Mouse (Mus musculus) intestine, embryonic 16.5 days (tissue): Measurements from ENCODE around the gene Tmem44. TPM values are rescaled to one million over a fixed set of nuclear protein-coding genes. Genes with fewer than 3 reads are reported as not detected.

ENCODE experiments used
- ATAC-seq: fragments of 200-750 bp; cut with Nextera tagmentation; 2 replicates; pipeline ENCODE4 v1.8.0; 2017; ENCODE audit warnings: moderate TSS enrichment, moderate library complexity
- H3K27ac ChIP-seq: fragments of 300-500 bp; sonication (generic); 2 replicates; pipeline ENCODE4 v1.5.1; 2014; ENCODE audit warnings: mild to moderate bottlenecking, low read length
- H3K27me3 ChIP-seq: fragments of 300-500 bp; sonication (generic); replicated peaks from 2 replicates; pipeline ENCODE4 v1.6.1; 2014; ENCODE audit warnings: low read length, control low read depth, mixed read lengths; ENCODE audit not compliant: control insufficient read depth, insufficient read depth
- H3K36me3 ChIP-seq: fragments of 300-500 bp; sonication (generic); 2 replicates; pipeline ENCODE4 v1.6.1; 2014; ENCODE audit warnings: low read length, control low read depth; ENCODE audit not compliant: control insufficient read depth, insufficient read depth
- H3K4me1 ChIP-seq: fragments of 300-500 bp; sonication (generic); 2 replicates; pipeline ENCODE4 v1.6.1; 2014; ENCODE audit warnings: low read length, control low read depth, mixed read lengths; ENCODE audit not compliant: control insufficient read depth, insufficient read depth
- H3K4me2 ChIP-seq: fragments of 300-500 bp; sonication (generic); 2 replicates; pipeline ENCODE4 v1.6.1; 2014; ENCODE audit warnings: low read depth, low read length, control low read depth
- H3K4me3 ChIP-seq: fragments of 300-500 bp; sonication (generic); 2 replicates; pipeline ENCODE4 v1.5.1; 2014; ENCODE audit warnings: mild to moderate bottlenecking, low read length
- H3K9ac ChIP-seq: fragments of 300-500 bp; sonication (generic); 2 replicates; pipeline ENCODE4 v1.6.1; 2014; ENCODE audit warnings: low read depth, low read length
- H3K9me3 ChIP-seq: fragments of 300-500 bp; sonication (generic); 2 replicates; pipeline ENCODE4 v1.6.1; 2016; ENCODE audit warnings: low read length, control low read depth; ENCODE audit not compliant: control insufficient read depth
- WGBS: fragments of 180-500 bp; shearing (Covaris S2); extraction: QIAGEN DNeasy Blood & Tissue Kit; methylation state at CpG from one replicate; pipeline ENCODE4 v1.1.7; 2014; 5-methylcytosine and 5-hydroxymethylcytosine counted together
- polyA plus RNA-seq: library from polyadenylated mRNA; unstranded; fragments of >200 nt; fragmentation: Nextera tagmentation; extraction: Ambion mirVana; gene quantifications from 2 replicates; pipeline ENCODE4 v1.2.1, GENCODE M21; 2015

Tmem44 gene
- polyA plus RNA-seq, 1 experiment from 2014 or later = 8.4 TPM

GRCm38 (mm10) chr16:30540107-30541001, 10.3 kb downstream of the Tmem44 start:
- peak; percentile 37; the same call in 1 of the 2 replicates for ATAC-seq
- H3K36me3 ChIP-seq = no peaks in the 10 kb centered on the region
- H3K9ac ChIP-seq = no peak overlapping the region
- H3K4me1 ChIP-seq = peaks cover 4% of the 10 kb centered on the region; the same call in 1 of the 2 replicates
- H3K4me3 ChIP-seq = no peak overlapping the region
- no peak overlapping the region for H3K27ac ChIP-seq
- H3K9me3 ChIP-seq = no peaks in the 10 kb centered on the region
- 71% methylated on average over 20 of the region's 20 CpGs for WGBS
- no peak overlapping the region for H3K4me2 ChIP-seq
- no peaks in the 10 kb centered on the region for H3K27me3 ChIP-seq

GRCm38 (mm10) chr16:30539433-30539832, 11.2 kb downstream of the Tmem44 start:
- Histone ChIP-seq H3K36me3 (no peaks in the 10 kb centered on the region), H3K4me1 (peaks cover 4% of the 10 kb centered on the region; the same call in 1 of the 2 replicates), H3K27ac (no peak overlapping the region), H3K9ac (no peak overlapping the region), H3K4me2 (no peak overlapping the region), H3K9me3 (no peaks in the 10 kb centered on the region), H3K27me3 (no peaks in the 10 kb centered on the region), H3K4me3 (no peak overlapping the region)
- no peak for ATAC-seq
- 21% methylated on average over 10 of the region's 10 CpGs for WGBS

GRCm38 (mm10) chr16:30535075-30535474, 15.6 kb downstream of the Tmem44 start:
- peaks cover 7% of the 10 kb centered on the region for H3K4me1 ChIP-seq
- 74% methylated on average over 1 of the region's 1 CpGs for WGBS
- H3K9ac ChIP-seq = no peak overlapping the region
- ATAC-seq = no peak
- H3K4me3 ChIP-seq = no peak overlapping the region
- H3K27ac ChIP-seq = no peak overlapping the region
- H3K27me3 ChIP-seq = no peaks in the 10 kb centered on the region
- H3K4me2 ChIP-seq = no peak overlapping the region
- H3K9me3 ChIP-seq = no peaks in the 10 kb centered on the region
- H3K36me3 ChIP-seq = no peaks in the 10 kb centered on the region

- no peak overlapping the region for H3K27ac ChIP-seq
- no peaks in the 10 kb centered on the region for H3K36me3 ChIP-seq
- peaks cover 7% of the 10 kb centered on the region for H3K4me1 ChIP-seq
- H3K27me3 ChIP-seq = no peaks in the 10 kb centered on the region
- 72% methylated on average over 4 of the region's 4 CpGs for WGBS
- no peak overlapping the region for H3K4me2 ChIP-seq
- ATAC-seq = no peak
- H3K9ac ChIP-seq = no peak overlapping the region
- H3K9me3 ChIP-seq = no peaks in the 10 kb centered on the region
- H3K4me3 ChIP-seq = no peak overlapping the region
Observed at GRCm38 (mm10) chr16:30533592-30533991, 17.1 kb downstream of the Tmem44 start.

GRCm38 (mm10) chr16:30532929-30533328, 17.7 kb downstream of the Tmem44 start:
- no peaks in the 10 kb centered on the region for H3K27me3 ChIP-seq
- H3K9ac ChIP-seq = no peak overlapping the region
- no peaks in the 10 kb centered on the region for H3K36me3 ChIP-seq
- WGBS = 68% methylated on average over 1 of the region's 1 CpGs
- no peak overlapping the region for H3K27ac ChIP-seq
- H3K9me3 ChIP-seq = no peaks in the 10 kb centered on the region
- no peak overlapping the region for H3K4me2 ChIP-seq
- ATAC-seq = no peak
- no peak overlapping the region for H3K4me3 ChIP-seq
- peaks cover 7% of the 10 kb centered on the region for H3K4me1 ChIP-seq

GRCm38 (mm10) chr16:30531761-30532406, 18.8 kb downstream of the Tmem44 start:
- 31% methylated on average over 20 of the region's 20 CpGs for WGBS
- no peak overlapping the region for H3K9ac ChIP-seq
- peaks cover 7% of the 10 kb centered on the region for H3K4me1 ChIP-seq
- H3K27me3 ChIP-seq = no peaks in the 10 kb centered on the region
- no peaks in the 10 kb centered on the region for H3K9me3 ChIP-seq
- H3K4me2 ChIP-seq = no peak overlapping the region; the same call in 1 of the 2 replicates
- H3K4me3 ChIP-seq = no peak overlapping the region
- ATAC-seq = peak; percentile 24; the same call in 1 of the 2 replicates
- no peaks in the 10 kb centered on the region for H3K36me3 ChIP-seq
- no peak overlapping the region for H3K27ac ChIP-seq

- H3K9ac ChIP-seq = no peak overlapping the region
- no peaks in the 10 kb centered on the region for H3K9me3 ChIP-seq
- 47% methylated on average over 4 of the region's 4 CpGs for WGBS
- H3K4me1 ChIP-seq = peaks cover 3% of the 10 kb centered on the region; the same call in 1 of the 2 replicates
- H3K36me3 ChIP-seq = no peaks in the 10 kb centered on the region
- ATAC-seq = no peak
- no peak overlapping the region for H3K27ac ChIP-seq
- no peak overlapping the region for H3K4me2 ChIP-seq
- H3K4me3 ChIP-seq = no peak overlapping the region
- H3K27me3 ChIP-seq = no peaks in the 10 kb centered on the region
Observed at GRCm38 (mm10) chr16:30530815-30531214, 19.8 kb downstream of the Tmem44 start.

GRCm38 (mm10) chr16:30528386-30528785, 22.3 kb downstream of the Tmem44 start:
- Histone ChIP-seq H3K4me2 (no peak overlapping the region), H3K27ac (no peak overlapping the region), H3K36me3 (no peaks in the 10 kb centered on the region), H3K9me3 (no peaks in the 10 kb centered on the region), H3K27me3 (no peaks in the 10 kb centered on the region), H3K4me3 (no peak overlapping the region), H3K4me1 (peaks cover 3% of the 10 kb centered on the region; the same call in 1 of the 2 replicates), H3K9ac (no peak overlapping the region)
- no peak for ATAC-seq
- 80% methylated on average over 8 of the region's 8 CpGs for WGBS

- 78% methylated on average over 2 of the region's 2 CpGs for WGBS
- no peak overlapping the region for H3K27ac ChIP-seq
- no peak for ATAC-seq
- H3K9me3 ChIP-seq = no peaks in the 10 kb centered on the region
- H3K36me3 ChIP-seq = no peaks in the 10 kb centered on the region
- no peak overlapping the region for H3K4me3 ChIP-seq
- H3K9ac ChIP-seq = no peak overlapping the region
- no peaks in the 10 kb centered on the region for H3K27me3 ChIP-seq
- H3K4me2 ChIP-seq = no peak overlapping the region
- H3K4me1 ChIP-seq = peaks cover 3% of the 10 kb centered on the region; the same call in 1 of the 2 replicates
Observed at GRCm38 (mm10) chr16:30527889-30528288, 22.8 kb downstream of the Tmem44 start.
